In the genomic region with DNA sequence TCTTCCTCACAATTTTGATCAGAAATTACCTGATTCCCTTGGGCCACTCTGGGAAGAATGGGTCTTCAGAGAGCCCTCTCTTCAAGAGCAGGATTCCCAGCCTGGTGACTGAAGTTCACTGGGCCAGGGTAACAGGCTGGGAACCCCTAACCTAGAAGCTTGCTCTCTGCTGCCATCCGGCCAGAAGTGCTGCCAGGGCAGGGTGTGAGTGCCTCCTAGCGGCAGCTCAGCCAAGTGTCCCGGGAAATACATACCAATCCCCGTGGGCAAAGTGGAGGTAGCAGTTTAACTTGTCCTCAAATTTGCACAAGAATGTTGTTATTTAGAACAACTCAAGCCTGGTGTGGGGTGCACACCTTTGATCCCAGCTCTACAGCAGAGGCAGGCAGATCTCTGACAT, we compare ENCODE assay signal across 9 mouse cellular contexts. TPM values are rescaled to one million over a fixed set of nuclear protein-coding genes. Genes with fewer than 3 reads are reported as not detected.
DNase-seq lines count a peak whose midpoint lies in the region; ATAC-seq and TF ChIP-seq lines count a peak whose summit lies in the region.
"Had no signal": no experiment of that assay in that cellular context is flagged by ENCODE, and none has a peak within 500 bp of the region (broad histone marks: within the 10 kb centered on the region; RNA-seq: fewer than 3 reads in every experiment).

No protein-coding gene starts in this region.

- DNase-seq in 3T3-L1 (ENCODE audit: low read depth, low spot score): peak; percentile 79
- peak; percentile 36 to 54 for DNase-seq in CD8-positive naive resting alpha-beta T cell, adult 2 months (ENCODE audit: low read depth in 2 of 2, low spot score in 2 of 2)
- DNase-seq in brain, adult 2 months (ENCODE audit: low read depth, low spot score): peak; percentile 57
- DNase-seq in frontal cortex, postnatal 36 days (ENCODE audit: low spot score in 2 of 2): peak; percentile 48 to 49
- peak; percentile 76 for DNase-seq in kidney, adult 9 months
- DNase-seq in liver, embryonic 14.5 days (ENCODE audit: low read depth in 3 of 3, low spot score in 3 of 3): peak in 2 of 3 experiments; percentile 41 to 45
- DNase-seq in right cerebral cortex, adult 2 months (ENCODE audit: low spot score in 2 of 2): peak; percentile 55 to 56
- DNase-seq in urinary bladder, postnatal 36 days (ENCODE audit: low spot score in 2 of 2): peak; percentile 61 to 80

- no peak overlapping the region for H3K4me3 ChIP-seq in liver, embryonic 14.5 days (ENCODE audit: insufficient read depth in 1 of 2, low read depth in 2 of 2, low read length in 2 of 2)

- no peaks in the 10 kb centered on the region for H3K27me3 ChIP-seq in liver, embryonic 14.5 days (ENCODE audit: control insufficient read depth, insufficient read depth, low read length)

- no peak overlapping the region for H3K4me2 ChIP-seq in liver, embryonic 14.5 days (ENCODE audit: low read depth)

- TF ChIP-seq CTCF in liver, embryonic 14.5 days (IDR thresholded peaks at IDR 0.05; ENCODE audit: low read depth): peak; percentile 99

- H3K36me3 ChIP-seq in liver, embryonic 14.5 days (replicated peaks; ENCODE audit: control insufficient read depth, insufficient read depth, low read depth): no peaks in the 10 kb centered on the region

- WGBS in liver, embryonic 14.5 days (ENCODE audit: insufficient replicate concordance): 5% methylated on average over 4 of the region's 4 CpGs

- ATAC-seq in liver, embryonic 14.5 days (ENCODE audit: insufficient read depth): no peak; the same call in 1 of the 2 replicates

- H3K4me1 ChIP-seq in liver, embryonic 14.5 days (replicated peaks; ENCODE audit: control insufficient read depth in 2 of 2, insufficient read depth in 2 of 2, low read length in 1 of 2): no peaks in the 10 kb centered on the region

- no peak overlapping the region for H3K27ac ChIP-seq in liver, embryonic 14.5 days

- H3K9ac ChIP-seq in liver, embryonic 14.5 days (replicated peaks): no peak overlapping the region

- TF ChIP-seq EP300 in liver, embryonic 14.5 days (IDR thresholded peaks at IDR 0.05; ENCODE audit: low read depth): no peak

- no peaks in the 10 kb centered on the region for H3K9me3 ChIP-seq in liver, embryonic 14.5 days (ENCODE audit: control insufficient read depth, low read length)

RNA-seq across cellular contexts. Expression of a gene that starts 16.5 kb away (rescaled TPM):
- 0.02 TPM in 1 of 2 replicates, not detected in the other for polyA plus RNA-seq in liver, embryonic 14.5 days (2012; rRNA removed)
- not detected in 2 replicates for polyA plus RNA-seq in liver, embryonic 14.5 days (2014; fragmentation: Nextera tagmentation; extraction: Ambion mirVana)
- polyA plus RNA-seq: heart, embryonic 14.5 days had no signal
